Mouse (Mus musculus): ENCODE measurements at regions not wholly inside any gene's neighbourhood (a gene's known extent, or its start where the extent isn't known, plus 50 kb on each side); places are given as distances from the start of the nearest gene placed in this dataset.

DNA sequence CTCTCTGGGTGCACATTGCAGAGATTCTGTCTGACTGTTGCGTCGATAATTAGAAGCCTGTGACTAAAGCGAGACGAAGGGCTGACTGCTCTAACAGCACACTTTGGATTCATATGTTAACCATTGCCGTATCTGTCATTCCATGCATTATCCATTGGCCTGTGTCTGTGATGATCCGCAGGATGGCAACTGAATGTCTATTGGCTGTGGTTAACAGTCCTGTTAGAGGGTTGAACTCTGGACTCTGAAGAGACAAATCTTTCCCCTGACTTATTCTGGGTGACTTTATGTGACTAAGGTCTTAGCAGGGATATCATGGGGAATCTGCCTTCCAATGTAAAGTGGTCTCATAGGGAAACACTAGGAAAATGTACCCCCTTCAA, 208.7 kb downstream of the Parm1 start:
- TF ChIP-seq POLR2A (IDR thresholded peaks at IDR 0.05; ENCODE audit: extremely low read depth, insufficient read depth, low read length) (no peak), CTCF (IDR thresholded peaks at IDR 0.05; ENCODE audit: low read depth, low read length) (no peak)

Measured in liver, adult 2 months (tissue).